Mouse (Mus musculus) gonadal fat pad, adult 2 months (tissue): Measurements from ENCODE around the gene Epha4. TPM values are rescaled to one million over a fixed set of nuclear protein-coding genes. Genes with fewer than 3 reads are reported as not detected.

Source experiments
- DNase-seq: peaks from one replicate; pipeline ENCODE4 v3.0.0-alpha.2; 2012; ENCODE audit warnings: low read depth
- polyA plus RNA-seq: library from polyadenylated mRNA; depleted of rRNA; stranded (reverse); fragments of >200 nt; gene quantifications from 2 replicates; pipeline ENCODE4 v1.2.3, GENCODE M21; 2012; rRNA removed

Gene Epha4
- 4.1 and 6.1 TPM in 2 replicates for polyA plus RNA-seq

DNA sequence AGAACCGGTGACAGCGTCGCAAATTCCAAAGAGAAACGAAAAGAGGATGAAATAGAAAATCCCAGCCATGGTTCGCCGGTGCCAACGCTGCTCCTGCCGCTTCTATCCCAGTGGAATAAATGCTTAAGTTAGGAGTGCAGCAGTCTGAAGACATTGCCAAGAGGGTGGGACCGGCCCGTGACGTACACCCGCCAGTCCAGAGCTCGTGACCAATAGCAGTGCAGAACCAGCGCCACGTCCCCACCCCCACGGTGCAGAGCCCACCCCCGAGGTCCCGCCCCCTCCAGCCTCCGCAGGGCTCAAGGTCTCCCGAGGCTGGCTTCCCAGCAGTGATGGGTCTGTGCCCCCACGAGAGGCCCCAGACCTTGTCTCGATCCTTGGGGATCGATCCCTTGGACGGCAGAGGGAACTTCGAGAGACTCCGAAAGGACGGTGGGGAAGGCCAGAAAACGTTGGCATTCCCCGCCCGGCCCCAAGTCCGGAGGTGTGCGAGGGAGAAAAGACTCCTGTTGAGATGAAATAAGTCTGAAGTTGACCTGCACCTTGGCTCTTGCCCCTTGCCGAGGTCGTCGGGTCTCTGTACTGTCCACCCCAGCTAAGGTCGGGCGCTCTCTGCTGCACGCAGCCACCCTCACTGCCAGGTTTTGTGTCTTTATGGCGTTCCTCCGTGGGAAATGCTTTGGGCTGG, at the start of gene Epha4:
TSS of gene Epha4 (minus strand) at position 126 of the 688 bp plus-strand sequence.
- no peak for DNase-seq

- no peak for DNase-seq
Observed at GRCm38 (mm10) chr1:77556199-77556598, 41.3 kb upstream of the Epha4 start.

DNA sequence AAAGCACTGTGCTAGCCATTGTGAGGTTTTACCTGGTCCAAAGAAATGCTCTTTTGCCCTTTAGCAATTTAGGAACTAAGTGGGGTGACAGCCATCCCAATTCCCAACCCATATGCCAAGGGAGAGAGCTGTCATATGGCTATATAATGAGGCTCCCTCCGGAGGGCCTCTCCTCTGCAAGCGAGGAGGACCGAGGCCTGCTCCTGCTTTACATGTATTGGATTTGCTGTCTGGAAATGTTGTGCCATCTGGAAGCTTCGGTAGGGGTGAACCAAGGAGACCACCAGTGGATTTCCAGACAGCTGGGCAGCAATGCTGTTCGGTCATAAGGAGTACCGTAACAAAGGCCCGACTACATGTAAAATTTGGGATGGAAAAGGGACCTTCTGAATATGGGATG, 37.0 kb upstream of the Epha4 start:
- DNase-seq = no peak

DNA sequence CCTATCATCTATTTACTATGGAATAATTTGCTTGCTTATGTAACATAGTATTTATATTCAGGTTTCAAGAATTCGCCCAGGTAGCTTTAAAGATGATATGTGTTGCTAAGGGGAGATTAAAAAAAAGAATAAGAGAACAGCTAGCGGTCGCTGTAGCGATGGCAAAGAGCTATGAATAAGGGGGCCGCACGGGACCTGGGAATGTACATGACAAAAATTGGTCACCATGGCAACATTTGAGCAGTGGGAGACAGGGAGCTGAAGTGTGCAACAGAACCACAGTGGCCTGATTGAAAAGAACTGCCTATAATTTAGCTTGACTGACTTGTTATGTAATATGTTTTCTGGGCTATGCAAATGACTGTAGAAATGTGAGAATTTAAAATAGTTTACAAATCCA, 30.8 kb upstream of the Epha4 start:
- no peak for DNase-seq

DNA sequence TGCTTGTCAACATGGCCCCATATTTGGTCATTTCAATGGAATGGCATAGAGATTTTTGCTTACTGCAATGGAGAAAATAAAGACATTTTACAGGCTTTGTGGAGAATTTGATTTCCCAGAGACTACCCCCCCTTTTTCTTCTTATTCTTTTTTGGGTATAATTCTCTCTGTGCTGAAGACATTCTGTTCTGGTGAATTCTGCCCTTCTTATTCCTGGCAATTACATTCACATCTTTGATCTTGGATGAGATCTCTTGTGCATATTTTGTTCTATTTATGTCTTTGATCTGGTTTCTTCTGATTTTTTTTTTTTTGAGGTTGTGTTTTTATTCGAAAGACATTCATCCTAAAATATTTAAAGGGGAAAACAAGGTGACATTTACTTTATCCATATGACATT, 30.1 kb upstream of the Epha4 start:
- DNase-seq = no peak

GRCm38 (mm10) chr1:77544279-77544678, 29.4 kb upstream of the Epha4 start:
- DNase-seq = no peak

DNA sequence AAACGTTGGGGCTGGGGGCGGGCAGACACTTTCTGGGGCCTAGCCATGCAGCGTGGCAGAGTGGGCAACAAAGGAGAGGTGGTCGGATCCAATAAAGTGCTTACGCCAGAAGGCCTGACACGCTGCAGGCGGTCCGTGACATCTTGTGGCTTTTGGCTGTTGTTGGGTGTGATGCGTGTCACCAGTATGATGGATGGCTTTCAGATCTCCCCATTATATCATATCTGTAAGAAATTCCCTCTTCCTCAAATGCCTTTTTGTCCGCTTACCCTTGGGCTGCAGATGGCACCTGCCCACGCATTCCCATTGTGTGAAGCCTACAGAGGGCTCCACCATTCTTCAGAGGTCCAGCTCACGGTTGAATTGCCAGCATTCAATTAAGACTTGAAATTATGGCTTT, 25.1 kb upstream of the Epha4 start:
- DNase-seq = no peak

GRCm38 (mm10) chr1:77538559-77538958, 23.7 kb upstream of the Epha4 start:
- no peak for DNase-seq

DNA sequence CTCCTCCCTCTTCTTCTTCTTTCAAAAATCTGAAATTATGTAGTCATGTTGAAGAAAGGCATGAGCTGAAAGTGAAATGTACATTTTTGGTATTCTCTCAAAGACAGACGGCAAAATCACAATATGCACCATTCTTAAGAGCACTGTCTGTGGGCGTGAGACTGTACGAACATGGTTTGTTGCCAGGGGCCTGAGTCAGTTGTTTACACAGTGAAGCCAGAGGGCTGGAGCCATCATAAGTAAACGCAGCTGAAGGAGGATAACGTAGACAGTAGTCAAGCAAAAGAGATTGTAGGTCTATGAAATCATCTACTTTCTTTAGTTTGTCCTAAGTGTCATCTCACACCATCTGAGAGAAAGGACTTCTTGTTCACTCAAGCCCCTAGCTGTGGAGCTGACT, 21.0 kb upstream of the Epha4 start:
- no peak for DNase-seq

DNA sequence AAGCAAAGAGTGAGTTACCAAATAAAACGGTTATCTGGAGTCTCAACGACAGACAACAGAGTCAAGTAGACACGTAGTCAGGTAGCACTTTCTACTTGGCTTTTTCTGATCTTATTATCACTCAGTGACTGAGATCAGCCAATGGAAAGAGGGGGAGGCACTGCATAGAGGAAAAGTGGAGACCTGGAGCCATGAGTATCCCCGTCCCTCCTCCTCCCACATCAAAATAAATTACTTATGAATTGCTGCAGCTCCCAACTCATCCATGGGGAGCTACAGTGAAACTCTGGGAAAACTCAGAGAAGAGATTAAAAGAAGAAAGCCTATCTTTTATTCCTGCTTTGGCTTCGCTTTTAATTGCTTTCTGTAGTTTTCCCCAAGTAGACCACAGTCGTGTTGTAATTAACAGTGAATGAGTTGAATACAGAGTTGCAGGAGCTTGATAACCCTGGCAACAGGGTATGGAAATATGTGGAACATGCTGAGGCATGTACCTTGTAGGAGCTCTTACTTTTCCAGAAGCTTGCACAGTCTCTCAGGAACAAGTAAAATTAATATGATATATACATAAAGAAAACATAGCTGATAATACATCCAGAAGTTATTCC, 17.8 kb upstream of the Epha4 start:
- DNase-seq = no peak

- DNase-seq = no peak
Observed at GRCm38 (mm10) chr1:77531934-77532575, 17.2 kb upstream of the Epha4 start.

DNA sequence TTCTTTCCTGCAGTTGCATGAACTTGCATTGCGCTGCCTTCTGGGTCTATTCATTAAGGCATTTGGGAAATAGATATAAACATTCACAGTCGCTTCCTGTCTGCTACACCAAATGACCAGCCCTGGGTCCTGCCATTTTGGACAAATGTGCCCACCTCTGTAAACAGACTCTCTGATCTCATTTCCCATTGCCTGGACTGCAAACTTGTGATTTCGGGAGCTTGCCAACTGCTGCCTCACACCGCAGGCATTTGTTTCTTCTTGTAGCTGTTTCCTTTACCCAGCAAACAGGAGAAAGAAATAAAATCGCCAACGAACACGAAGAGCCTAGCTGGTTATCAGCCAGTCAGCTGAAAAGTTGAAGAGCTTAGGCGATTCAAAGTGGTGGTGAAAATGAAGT, 10.2 kb upstream of the Epha4 start:
- no peak for DNase-seq

DNA sequence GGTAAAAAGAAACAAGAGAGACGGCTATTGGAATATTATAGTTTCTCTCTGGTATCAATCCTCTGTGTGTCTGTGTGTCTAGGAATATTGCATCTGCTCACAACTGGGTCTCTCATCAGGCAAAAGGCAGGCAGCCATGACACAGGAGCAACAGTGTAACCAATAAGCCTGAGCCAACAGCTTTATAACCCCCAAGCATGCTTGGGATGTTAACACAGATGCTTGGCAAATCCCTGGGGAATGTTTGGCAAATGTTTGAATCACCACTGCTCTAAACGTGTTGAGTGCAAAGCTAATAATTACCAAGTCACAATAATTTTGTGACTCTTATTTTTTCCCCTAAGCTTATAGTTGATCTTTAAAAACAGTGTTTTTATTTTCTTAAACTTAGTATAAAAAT, 8.5 kb upstream of the Epha4 start:
- no peak for DNase-seq

- DNase-seq = no peak
Observed at GRCm38 (mm10) chr1:77521640-77522539, 7.0 kb upstream of the Epha4 start.

DNA sequence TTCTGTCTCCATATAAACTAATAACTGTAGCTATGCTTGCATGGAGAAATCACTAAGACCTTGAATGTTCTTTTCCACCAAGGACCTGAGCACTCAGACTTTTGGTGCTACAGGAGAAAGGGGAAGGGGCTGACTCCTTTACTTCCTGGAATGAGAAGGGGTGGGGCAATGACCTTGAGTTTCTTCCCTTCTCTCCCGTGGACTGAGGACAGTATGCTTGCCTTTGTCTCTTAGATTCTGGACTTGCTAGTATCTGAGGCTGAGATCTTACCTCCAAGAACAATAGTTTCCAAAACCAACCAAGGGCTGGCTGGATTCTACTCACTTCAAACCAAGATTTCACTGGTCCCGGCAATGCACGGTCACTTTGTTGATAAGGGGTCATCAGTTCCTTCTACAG, 3.8 kb upstream of the Epha4 start:
- DNase-seq = no peak

DNA sequence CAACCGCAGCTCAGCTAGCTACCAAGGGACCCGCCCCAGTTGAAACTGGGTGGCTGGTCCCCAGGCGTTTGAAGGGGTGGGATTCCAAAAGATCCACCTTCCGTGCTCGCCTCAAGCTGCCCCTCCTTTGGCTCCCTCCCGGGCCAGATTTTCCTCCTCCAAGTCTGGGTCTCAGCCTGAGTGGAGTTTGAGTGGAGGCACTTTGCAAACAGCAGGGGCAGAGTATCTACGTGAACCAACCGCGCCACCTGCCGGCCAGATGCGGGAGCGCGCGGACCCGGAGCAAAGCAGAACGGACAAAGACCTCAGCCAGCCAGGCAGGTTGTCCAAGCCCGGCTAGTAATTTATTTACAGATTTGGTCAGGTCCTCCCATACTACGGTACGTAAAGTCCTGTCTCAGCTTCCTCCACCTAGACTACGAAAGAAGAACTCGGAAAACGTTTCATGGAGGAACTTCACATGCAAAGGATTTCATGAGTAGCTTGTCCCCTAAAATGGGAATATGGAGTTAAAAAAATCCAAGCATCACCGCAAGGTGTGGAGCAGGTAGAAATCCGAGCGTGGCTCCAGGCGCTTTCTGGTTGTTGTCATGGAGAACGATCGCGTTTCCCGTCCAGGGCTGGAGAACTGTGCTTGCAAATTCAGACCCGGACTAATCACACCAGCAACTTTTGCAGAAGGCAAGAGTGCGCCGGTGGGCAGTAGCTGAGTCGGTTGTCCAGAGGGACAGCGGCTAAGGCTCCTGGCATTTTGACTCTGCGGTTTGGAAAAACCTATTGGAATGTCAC, 1.5 kb upstream of the Epha4 start:
- no peak for DNase-seq

DNA sequence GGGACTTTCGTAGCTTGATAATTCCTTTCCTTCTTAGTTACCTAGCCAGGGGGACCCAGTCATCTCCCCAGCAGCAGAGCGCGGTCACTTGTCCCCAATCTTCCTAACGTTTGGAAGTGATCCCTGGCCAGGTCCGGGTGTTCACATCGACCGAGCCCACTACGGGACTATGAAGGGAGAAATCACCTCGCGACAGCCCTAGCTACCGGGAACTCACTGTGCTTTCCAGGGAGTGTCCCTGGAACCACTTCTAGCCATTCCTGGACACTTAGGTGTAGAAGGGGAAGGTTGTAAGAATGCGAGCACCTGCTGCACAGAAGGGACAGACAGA, 728 bp upstream of the Epha4 start:
- no peak for DNase-seq

- no peak for DNase-seq
Observed at GRCm38 (mm10) chr1:77514325-77514962, 444 bp downstream of the Epha4 start.

DNA sequence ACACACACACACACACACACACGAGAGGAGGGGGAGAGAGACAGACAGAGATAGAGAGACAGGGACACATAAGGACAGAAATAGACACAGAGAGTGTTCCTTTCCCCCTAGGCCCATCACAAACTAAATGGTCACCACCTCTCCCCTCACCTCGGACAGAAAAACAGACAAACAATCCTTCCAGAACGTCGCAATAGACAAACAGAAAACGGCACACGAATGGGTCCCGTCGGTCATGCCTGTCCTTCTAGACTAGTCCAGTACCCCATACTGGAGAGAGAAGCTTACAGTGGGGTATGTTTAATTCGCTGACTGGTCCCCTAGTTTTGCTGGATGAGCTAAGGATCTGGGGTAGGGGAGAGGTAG, 946 bp downstream of the Epha4 start:
- DNase-seq = no peak

- no peak for DNase-seq
Observed at GRCm38 (mm10) chr1:77513411-77513941, 1.4 kb downstream of the Epha4 start.
